ENCODE assay signal across 8 mouse cellular contexts in the genomic region with DNA sequence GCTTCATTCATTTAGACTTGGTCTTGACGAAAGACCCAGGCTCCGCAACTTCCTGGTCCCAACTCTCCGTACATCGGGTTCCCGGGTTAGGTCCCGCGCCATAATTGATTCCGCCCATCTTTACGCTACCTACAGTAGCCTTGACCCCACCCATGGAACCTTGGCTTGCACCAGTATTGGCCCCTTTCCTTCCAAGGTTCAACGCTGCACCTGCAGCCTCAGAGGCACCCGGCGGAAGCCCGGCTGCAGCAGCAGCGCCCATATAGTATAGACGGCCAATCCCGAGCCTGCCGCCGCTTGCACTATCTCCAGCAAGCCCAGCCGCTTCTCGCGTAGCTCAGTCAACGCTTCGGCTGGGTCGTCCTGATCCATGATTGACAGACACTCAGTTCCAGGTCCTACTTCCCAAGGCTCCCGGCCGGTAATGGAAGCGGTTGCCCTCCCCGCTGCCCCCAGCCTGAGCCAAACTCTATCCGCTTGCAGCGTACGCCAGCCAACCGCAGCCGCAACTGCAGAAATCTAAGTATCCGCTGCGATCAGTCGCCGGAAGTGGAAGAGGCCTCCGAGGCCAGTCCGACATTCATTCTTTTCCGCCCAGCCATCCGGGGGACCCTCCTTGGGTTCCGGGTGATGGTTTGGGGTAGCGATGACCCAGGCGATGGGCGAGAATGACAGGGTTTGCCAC. TPM values are rescaled to one million over a fixed set of nuclear protein-coding genes. Genes with fewer than 3 reads are reported as not detected.
A peak's percentile ranks its signal among the peaks of the same experiment; 100 is the strongest.
DNase-seq lines count a peak whose midpoint lies in the region; ATAC-seq lines count a peak whose summit lies in the region.

No protein-coding gene starts in this region.

- H3K27ac ChIP-seq in brown adipose tissue, adult 24 weeks (replicated peaks; ENCODE audit: low read depth, low read length) = peak overlapping the region; percentile 67
- H3K27ac ChIP-seq in heart, embryonic 12.5 days (ENCODE audit: poor library complexity, severe bottlenecking) = peak overlapping the region; percentile 85
- peak overlapping the region; percentile 99 for H3K27ac ChIP-seq in kidney, embryonic 16.5 days (ENCODE audit: low read length)
- H3K27ac ChIP-seq in liver, embryonic 13.5 days = peak overlapping the region; percentile 92
- H3K27ac ChIP-seq in stomach, embryonic 14.5 days (ENCODE audit: low read length) = peak overlapping the region; percentile 98

- H3K9ac ChIP-seq in heart, embryonic 12.5 days = peak overlapping the region; percentile 82
- H3K9ac ChIP-seq in kidney, embryonic 16.5 days (replicated peaks; ENCODE audit: low read length) = peak overlapping the region; percentile 85
- peak overlapping the region; percentile 84 for H3K9ac ChIP-seq in liver, embryonic 13.5 days
- peak overlapping the region; percentile 54 for H3K9ac ChIP-seq in stomach, embryonic 14.5 days (replicated peaks; ENCODE audit: low read depth, low read length)

- peaks cover 11% of the 10 kb centered on the region for H3K4me1 ChIP-seq in brown adipose tissue, adult 24 weeks (ENCODE audit: control insufficient read depth, insufficient read depth, insufficient read length, low read length)
- peaks cover 49% of the 10 kb centered on the region for H3K4me1 ChIP-seq in heart, embryonic 12.5 days (replicated peaks)
- H3K4me1 ChIP-seq in kidney, embryonic 16.5 days (ENCODE audit: insufficient read depth, low read length) = peaks cover 56% of the 10 kb centered on the region
- H3K4me1 ChIP-seq in liver, embryonic 13.5 days (replicated peaks) = peaks cover 42% of the 10 kb centered on the region
- peaks cover 33% of the 10 kb centered on the region for H3K4me1 ChIP-seq in stomach, embryonic 14.5 days (ENCODE audit: control insufficient read depth, insufficient read depth, low read length)

- ATAC-seq in erythroid progenitor cell, adult 5-6 weeks (replicated peaks; ENCODE audit: low FRiP score, poor library complexity, severe bottlenecking) = peak; percentile 81
- peak; percentile 65 for ATAC-seq in heart, embryonic 12.5 days (ENCODE audit: insufficient number of reproducible peaks, low FRiP score)
- ATAC-seq in kidney, embryonic 16.5 days (ENCODE audit: low FRiP score, low TSS enrichment) = peak; percentile 42
- peak; percentile 67 for ATAC-seq in liver, embryonic 13.5 days (ENCODE audit: low read depth)
- ATAC-seq in stomach, embryonic 14.5 days (ENCODE audit: insufficient number of reproducible peaks, insufficient read depth, low FRiP score, low read depth) = peak; percentile 59; the same call in 1 of the 2 replicates

- H3K4me2 ChIP-seq in heart, embryonic 12.5 days = peak overlapping the region; percentile 93
- peak overlapping the region; percentile 93 for H3K4me2 ChIP-seq in kidney, embryonic 16.5 days (replicated peaks; ENCODE audit: low read depth, low read length)
- H3K4me2 ChIP-seq in liver, embryonic 13.5 days = peak overlapping the region; percentile 94
- H3K4me2 ChIP-seq in stomach, embryonic 14.5 days (replicated peaks; ENCODE audit: low read depth, low read length) = peak overlapping the region; percentile 85

- no peaks in the 10 kb centered on the region for H3K27me3 ChIP-seq in heart, embryonic 12.5 days (replicated peaks)
- no peaks in the 10 kb centered on the region for H3K27me3 ChIP-seq in kidney, embryonic 16.5 days (ENCODE audit: insufficient read depth, low read length)
- H3K27me3 ChIP-seq in liver, embryonic 13.5 days = no peaks in the 10 kb centered on the region
- H3K27me3 ChIP-seq in stomach, embryonic 14.5 days (ENCODE audit: control insufficient read depth, insufficient read depth, low read length) = no peaks in the 10 kb centered on the region

- under 1% methylated on average over 45 of the region's 45 CpGs for WGBS in heart, embryonic 12.5 days
- under 1% methylated on average over 45 of the region's 45 CpGs for WGBS in kidney, embryonic 16.5 days
- under 1% methylated on average over 45 of the region's 45 CpGs for WGBS in liver, embryonic 13.5 days (ENCODE audit: insufficient replicate concordance)
- WGBS in stomach, embryonic 14.5 days = under 1% methylated on average over 45 of the region's 45 CpGs

- H3K9me3 ChIP-seq in heart, embryonic 12.5 days (replicated peaks) = no peaks in the 10 kb centered on the region
- no peaks in the 10 kb centered on the region for H3K9me3 ChIP-seq in kidney, embryonic 16.5 days (ENCODE audit: low read length)
- no peaks in the 10 kb centered on the region for H3K9me3 ChIP-seq in liver, embryonic 13.5 days (replicated peaks)
- H3K9me3 ChIP-seq in stomach, embryonic 14.5 days (ENCODE audit: control insufficient read depth, low read depth, low read length) = no peaks in the 10 kb centered on the region

- H3K4me3 ChIP-seq in brown adipose tissue, adult 24 weeks (ENCODE audit: insufficient read depth, low read depth, low read length) = peak overlapping the region; percentile 70
- peak overlapping the region; percentile 77 for H3K4me3 ChIP-seq in heart, embryonic 12.5 days
- H3K4me3 ChIP-seq in kidney, embryonic 16.5 days (ENCODE audit: low read length) = peak overlapping the region; percentile 95
- peak overlapping the region; percentile 89 for H3K4me3 ChIP-seq in liver, embryonic 13.5 days (replicated peaks)
- H3K4me3 ChIP-seq in stomach, embryonic 14.5 days (ENCODE audit: low read depth, low read length) = peak overlapping the region; percentile 85

- DNase-seq in CD4-positive helper T cell, adult 2 months (ENCODE audit: low read depth, low spot score) = peak; percentile 90
- peak; percentile 74 for DNase-seq in liver, embryonic 13.5 days
- DNase-seq in natural killer cell, adult 2 months (ENCODE audit: low spot score in 2 of 2) = peak; percentile 85 to 86

- H3K36me3 ChIP-seq in heart, embryonic 12.5 days = peaks cover 27% of the 10 kb centered on the region
- H3K36me3 ChIP-seq in kidney, embryonic 16.5 days (ENCODE audit: insufficient read depth, low read length) = 0 out of 2 replicates have a peak, but pooled peaks cover 2% of the 10 kb centered on the region
- peaks cover 30% of the 10 kb centered on the region for H3K36me3 ChIP-seq in liver, embryonic 13.5 days
- peaks cover 11% of the 10 kb centered on the region for H3K36me3 ChIP-seq in stomach, embryonic 14.5 days (ENCODE audit: control insufficient read depth, insufficient read depth, low read length)

RNA-seq across cellular contexts. Expression of a gene that starts 0.7 kb away (rescaled TPM):
- polyA plus RNA-seq in brown adipose tissue, adult 24 weeks (2012; ENCODE audit: insufficient read depth, insufficient read length, missing spikeins) = 41.4 and 42.8 TPM in 2 replicates
- total RNA-seq in erythroid progenitor cell, adult 5-6 weeks (2015; ENCODE audit: low replicate concordance) = 38.1 and 51.5 TPM in 2 replicates
- 5.4 and 16.7 TPM in 2 replicates for total RNA-seq in erythroid progenitor cell, adult 5-6 weeks (2017; ENCODE audit: low replicate concordance)
- 67.3 and 68.2 TPM in 2 replicates for polyA plus RNA-seq in heart, embryonic 12.5 days (2016; fragmentation: Nextera tagmentation; extraction: Ambion mirVana)
- polyA plus RNA-seq in kidney, embryonic 16.5 days (2015; fragmentation: Nextera tagmentation; extraction: Ambion mirVana) = 105 and 109 TPM in 2 replicates
- 54.5 and 61.8 TPM in 2 replicates for polyA plus RNA-seq in liver, embryonic 13.5 days (2015; fragmentation: Nextera tagmentation; extraction: Ambion mirVana)
- 109 and 110 TPM in 2 replicates for polyA plus RNA-seq in stomach, embryonic 14.5 days (2014; fragmentation: Nextera tagmentation; extraction: Ambion mirVana)

RNA-seq across cellular contexts. Expression of a gene that starts 3.5 kb away (rescaled TPM):
- 4.6 TPM in 1 of 2 replicates, not detected in the other for polyA plus RNA-seq in brown adipose tissue, adult 24 weeks (2012; ENCODE audit: insufficient read depth, insufficient read length, missing spikeins)
- not detected in 2 replicates for total RNA-seq in erythroid progenitor cell, adult 5-6 weeks (2015; ENCODE audit: low replicate concordance)
- not detected in 2 replicates for total RNA-seq in erythroid progenitor cell, adult 5-6 weeks (2017; ENCODE audit: low replicate concordance)
- polyA plus RNA-seq in heart, embryonic 12.5 days (2016; fragmentation: Nextera tagmentation; extraction: Ambion mirVana) = 0.32 and 0.61 TPM in 2 replicates
- polyA plus RNA-seq in kidney, embryonic 16.5 days (2015; fragmentation: Nextera tagmentation; extraction: Ambion mirVana) = 0.40 and 0.57 TPM in 2 replicates
- 0.46 TPM in 1 of 2 replicates, not detected in the other for polyA plus RNA-seq in liver, embryonic 13.5 days (2015; fragmentation: Nextera tagmentation; extraction: Ambion mirVana)
- polyA plus RNA-seq in stomach, embryonic 14.5 days (2014; fragmentation: Nextera tagmentation; extraction: Ambion mirVana) = not detected in 2 replicates

RNA-seq across cellular contexts. Expression of a gene that starts 5.0 kb away (rescaled TPM):
- polyA plus RNA-seq in brown adipose tissue, adult 24 weeks (2012; ENCODE audit: insufficient read depth, insufficient read length, missing spikeins) = 1.8 and 3.2 TPM in 2 replicates
- not detected in 2 replicates for total RNA-seq in erythroid progenitor cell, adult 5-6 weeks (2015; ENCODE audit: low replicate concordance)
- total RNA-seq in erythroid progenitor cell, adult 5-6 weeks (2017; ENCODE audit: low replicate concordance) = 5.4 and 5.9 TPM in 2 replicates
- polyA plus RNA-seq in heart, embryonic 12.5 days (2016; fragmentation: Nextera tagmentation; extraction: Ambion mirVana) = 28.9 and 30.9 TPM in 2 replicates
- 56.8 and 57.1 TPM in 2 replicates for polyA plus RNA-seq in kidney, embryonic 16.5 days (2015; fragmentation: Nextera tagmentation; extraction: Ambion mirVana)
- polyA plus RNA-seq in liver, embryonic 13.5 days (2015; fragmentation: Nextera tagmentation; extraction: Ambion mirVana) = 21.2 and 23.8 TPM in 2 replicates
- polyA plus RNA-seq in stomach, embryonic 14.5 days (2014; fragmentation: Nextera tagmentation; extraction: Ambion mirVana) = 6.9 and 8.7 TPM in 2 replicates

RNA-seq across cellular contexts. Expression of a gene that starts 5.6 kb away (rescaled TPM):
- not detected in 2 replicates for polyA plus RNA-seq in brown adipose tissue, adult 24 weeks (2012; ENCODE audit: insufficient read depth, insufficient read length, missing spikeins)
- total RNA-seq in erythroid progenitor cell, adult 5-6 weeks (2015; ENCODE audit: low replicate concordance) = not detected in 2 replicates
- total RNA-seq in erythroid progenitor cell, adult 5-6 weeks (2017; ENCODE audit: low replicate concordance) = not detected in 2 replicates
- 0.37 and 0.41 TPM in 2 replicates for polyA plus RNA-seq in heart, embryonic 12.5 days (2016; fragmentation: Nextera tagmentation; extraction: Ambion mirVana)
- polyA plus RNA-seq in kidney, embryonic 16.5 days (2015; fragmentation: Nextera tagmentation; extraction: Ambion mirVana) = 0.16 and 0.46 TPM in 2 replicates
- 0.05 and 0.07 TPM in 2 replicates for polyA plus RNA-seq in liver, embryonic 13.5 days (2015; fragmentation: Nextera tagmentation; extraction: Ambion mirVana)
- 0.30 TPM in 1 of 2 replicates, not detected in the other for polyA plus RNA-seq in stomach, embryonic 14.5 days (2014; fragmentation: Nextera tagmentation; extraction: Ambion mirVana)

RNA-seq across cellular contexts. Expression of a gene that starts 6.5 kb away (rescaled TPM):
- 5.0 and 5.9 TPM in 2 replicates for polyA plus RNA-seq in brown adipose tissue, adult 24 weeks (2012; ENCODE audit: insufficient read depth, insufficient read length, missing spikeins)
- total RNA-seq in erythroid progenitor cell, adult 5-6 weeks (2015; ENCODE audit: low replicate concordance) = 8.6 and 9.6 TPM in 2 replicates
- 2.3 and 6.0 TPM in 2 replicates for total RNA-seq in erythroid progenitor cell, adult 5-6 weeks (2017; ENCODE audit: low replicate concordance)
- polyA plus RNA-seq in heart, embryonic 12.5 days (2016; fragmentation: Nextera tagmentation; extraction: Ambion mirVana) = 50.5 and 53.2 TPM in 2 replicates
- 79.8 and 83.7 TPM in 2 replicates for polyA plus RNA-seq in kidney, embryonic 16.5 days (2015; fragmentation: Nextera tagmentation; extraction: Ambion mirVana)
- 6.8 and 7.3 TPM in 2 replicates for polyA plus RNA-seq in liver, embryonic 13.5 days (2015; fragmentation: Nextera tagmentation; extraction: Ambion mirVana)
- polyA plus RNA-seq in stomach, embryonic 14.5 days (2014; fragmentation: Nextera tagmentation; extraction: Ambion mirVana) = 76.8 and 76.9 TPM in 2 replicates

Comparison
In these comparisons a context has a peak if more than half of its experiments do, and no peak if none do; other contexts are left out.
1. Peak in every context shown above with its lines: DNase-seq, ATAC-seq, H3K4me3 ChIP-seq and H3K27ac ChIP-seq.